Mouse (Mus musculus) kidney, embryonic 16.5 days (tissue): Measurements from ENCODE around the gene Mrps27. TPM values are rescaled to one million over a fixed set of nuclear protein-coding genes. Genes with fewer than 3 reads are reported as not detected.
A peak's percentile ranks its signal among the peaks of the same experiment; 100 is the strongest.

Source experiments
- ATAC-seq: fragments of 200-750 bp; cut with Nextera tagmentation; 2 replicates; pipeline ENCODE4 v1.8.0; 2017; ENCODE audit warnings: moderate TSS enrichment; ENCODE audit not compliant: low FRiP score, low TSS enrichment
- H3K27ac ChIP-seq: fragments of 300-500 bp; sonication (generic); 2 replicates; pipeline ENCODE4 v1.5.1; 2014; ENCODE audit warnings: low read length
- H3K27me3 ChIP-seq: fragments of 300-500 bp; sonication (generic); 2 replicates; pipeline ENCODE4 v1.6.1; 2014; ENCODE audit warnings: low read length, control low read depth, mixed read lengths; ENCODE audit not compliant: insufficient read depth
- H3K36me3 ChIP-seq: fragments of 300-500 bp; sonication (generic); 2 replicates; pipeline ENCODE4 v1.6.1; 2014; ENCODE audit warnings: low read length, control low read depth, mixed read lengths; ENCODE audit not compliant: insufficient read depth
- H3K4me1 ChIP-seq: fragments of 300-500 bp; sonication (generic); 2 replicates; pipeline ENCODE4 v1.6.1; 2014; ENCODE audit warnings: low read length, control low read depth, mixed read lengths; ENCODE audit not compliant: insufficient read depth
- H3K4me2 ChIP-seq: fragments of 300-500 bp; sonication (generic); replicated peaks from 2 replicates; pipeline ENCODE4 v1.6.1; 2014; ENCODE audit warnings: low read depth, low read length
- H3K4me3 ChIP-seq: fragments of 300-500 bp; sonication (generic); 2 replicates; pipeline ENCODE4 v1.5.1; 2014; ENCODE audit warnings: mild to moderate bottlenecking, low read length
- H3K9ac ChIP-seq: fragments of 300-500 bp; sonication (generic); replicated peaks from 2 replicates; pipeline ENCODE4 v1.6.1; 2014; ENCODE audit warnings: low read length
- H3K9me3 ChIP-seq: fragments of 300-500 bp; sonication (generic); 2 replicates; pipeline ENCODE4 v1.6.1; 2016; ENCODE audit warnings: low read length, control low read depth
- WGBS: fragments of 180-500 bp; shearing (Covaris S2); extraction: QIAGEN DNeasy Blood & Tissue Kit; methylation state at CpG from one replicate; pipeline ENCODE4 v1.1.7; 2014; 5-methylcytosine and 5-hydroxymethylcytosine counted together
- polyA plus RNA-seq: library from polyadenylated mRNA; unstranded; fragments of >200 nt; fragmentation: Nextera tagmentation; extraction: Ambion mirVana; gene quantifications from 2 replicates; pipeline ENCODE4 v1.2.1, GENCODE M21; 2015

The Mrps27 gene
- polyA plus RNA-seq, 1 experiment from 2014 or later = 80.6 TPM

DNA sequence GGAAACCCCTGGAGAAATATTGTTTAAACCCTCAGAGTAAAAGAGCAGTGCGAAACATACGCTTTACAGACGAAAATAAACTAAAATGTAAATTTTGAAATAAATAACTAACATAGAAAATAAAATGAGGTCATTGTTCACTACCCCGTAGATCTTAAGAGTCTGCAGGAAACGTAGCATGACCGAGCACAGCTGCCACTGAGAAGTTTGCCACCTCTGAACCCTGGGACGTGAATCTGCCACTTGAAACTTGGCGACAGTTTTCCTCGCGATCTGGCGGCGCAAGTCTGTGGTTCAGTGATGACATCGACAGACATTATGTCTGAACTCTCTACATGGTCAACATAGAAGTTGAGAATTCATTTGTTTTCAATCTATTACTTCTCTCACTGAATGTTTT lies 79.0 kb downstream of the Mrps27 start:
- ATAC-seq = no peak; the same call in 1 of the 2 replicates
- Histone ChIP-seq H3K4me2 (no peak overlapping the region), H3K4me3 (no peak overlapping the region), H3K4me1 (peaks cover 6% of the 10 kb centered on the region; the same call in 1 of the 2 replicates), H3K36me3 (peaks cover 9% of the 10 kb centered on the region; the same call in 1 of the 2 replicates), H3K27ac (no peak overlapping the region), H3K9me3 (no peaks in the 10 kb centered on the region), H3K9ac (no peak overlapping the region), H3K27me3 (no peaks in the 10 kb centered on the region)
- whole genome bisulfite sequencing = 34% methylated on average over 13 of the region's 13 CpGs

DNA sequence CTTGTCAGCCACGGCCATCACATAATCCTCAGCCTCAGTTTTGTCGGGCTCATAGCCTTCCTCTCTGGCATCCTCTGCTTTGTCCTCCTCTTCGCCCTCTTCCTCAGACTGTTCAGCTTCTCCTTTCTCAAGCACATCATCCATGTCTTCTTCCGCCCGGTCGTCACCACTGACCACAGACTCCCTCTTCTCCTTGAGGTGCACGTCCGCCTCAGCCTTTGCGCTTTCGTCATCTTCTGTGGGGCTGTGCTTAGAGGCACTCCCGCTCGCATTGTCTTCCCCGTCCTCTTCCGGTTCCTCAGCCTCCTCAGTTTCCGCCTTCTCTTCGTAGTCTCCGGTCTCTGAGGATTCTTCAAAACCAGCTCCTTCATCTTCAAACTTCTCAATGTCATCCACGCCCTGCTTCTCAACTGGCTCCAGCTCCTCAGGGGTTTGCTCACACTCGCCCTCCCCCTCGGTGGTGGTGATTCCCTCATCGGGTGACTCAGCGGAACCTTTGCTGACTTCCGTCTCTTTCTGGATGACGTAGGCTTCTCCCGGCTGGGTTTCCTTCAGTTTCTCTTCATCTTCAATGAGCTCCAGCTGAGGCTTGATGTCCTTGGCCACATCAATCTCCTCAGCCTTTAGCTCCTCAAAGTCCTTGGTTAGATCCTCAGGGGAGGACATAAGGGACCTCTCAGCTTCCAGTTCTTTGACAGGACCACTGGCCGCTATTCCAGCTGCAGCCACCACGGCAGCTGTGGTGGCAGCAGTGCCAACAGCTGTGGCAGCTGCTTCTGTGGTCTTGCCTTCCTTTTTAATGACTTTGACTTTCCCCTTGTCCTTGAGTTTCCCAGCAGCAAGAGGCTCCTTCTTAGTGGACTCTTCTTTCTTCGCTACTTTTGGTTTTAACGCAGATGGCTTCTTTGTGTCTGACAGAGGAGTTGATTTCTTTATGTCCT lies 88.8 kb downstream of the Mrps27 start:
- WGBS = 94% methylated on average over 29 of the region's 29 CpGs
- H3K27me3 ChIP-seq = no peaks in the 10 kb centered on the region
- H3K4me1 ChIP-seq = no peaks in the 10 kb centered on the region
- H3K36me3 ChIP-seq = peaks cover 23% of the 10 kb centered on the region
- H3K4me3 ChIP-seq = no peak overlapping the region
- no peak overlapping the region for H3K4me2 ChIP-seq
- no peak for ATAC-seq
- no peak overlapping the region for H3K27ac ChIP-seq
- H3K9ac ChIP-seq = no peak overlapping the region
- no peaks in the 10 kb centered on the region for H3K9me3 ChIP-seq

- no peaks in the 10 kb centered on the region for H3K9me3 ChIP-seq
- H3K27ac ChIP-seq = no peak overlapping the region
- H3K36me3 ChIP-seq = peaks cover 19% of the 10 kb centered on the region
- H3K4me3 ChIP-seq = no peak overlapping the region
- 93% methylated on average over 9 of the region's 9 CpGs for whole genome bisulfite sequencing
- H3K4me2 ChIP-seq = no peak overlapping the region
- H3K27me3 ChIP-seq = no peaks in the 10 kb centered on the region
- ATAC-seq = no peak
- no peak overlapping the region for H3K9ac ChIP-seq
- H3K4me1 ChIP-seq = no peaks in the 10 kb centered on the region
Measured at GRCm38 (mm10) chr13:99434494-99434893, 89.9 kb downstream of the Mrps27 start.

DNA sequence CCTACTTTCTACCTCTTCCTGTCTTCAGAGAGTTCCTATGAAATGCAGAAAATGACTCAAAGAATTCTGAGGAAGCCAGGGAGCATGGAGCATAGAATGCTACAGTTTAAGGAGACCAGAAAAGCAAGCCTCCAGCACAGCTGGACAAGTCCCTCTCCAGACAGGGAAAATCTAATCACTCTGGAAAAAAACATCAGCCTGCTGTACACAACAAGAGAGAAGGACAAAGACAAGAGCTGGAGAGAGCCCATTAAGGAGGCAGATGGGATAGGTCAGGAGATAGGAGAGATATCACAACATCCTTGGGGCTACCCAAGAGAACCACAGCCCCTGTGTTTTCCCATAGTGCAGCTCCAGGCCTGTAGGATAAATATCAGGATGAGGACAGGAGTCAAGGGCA lies 92.5 kb downstream of the Mrps27 start:
- Histone ChIP-seq H3K4me3 (no peak overlapping the region), H3K4me2 (no peak overlapping the region), H3K27ac (no peak overlapping the region), H3K9ac (no peak overlapping the region), H3K4me1 (no peaks in the 10 kb centered on the region; the same call in 1 of the 2 replicates), H3K36me3 (peaks cover 12% of the 10 kb centered on the region; the same call in 1 of the 2 replicates), H3K9me3 (no peaks in the 10 kb centered on the region), H3K27me3 (no peaks in the 10 kb centered on the region)
- ATAC-seq = no peak

DNA sequence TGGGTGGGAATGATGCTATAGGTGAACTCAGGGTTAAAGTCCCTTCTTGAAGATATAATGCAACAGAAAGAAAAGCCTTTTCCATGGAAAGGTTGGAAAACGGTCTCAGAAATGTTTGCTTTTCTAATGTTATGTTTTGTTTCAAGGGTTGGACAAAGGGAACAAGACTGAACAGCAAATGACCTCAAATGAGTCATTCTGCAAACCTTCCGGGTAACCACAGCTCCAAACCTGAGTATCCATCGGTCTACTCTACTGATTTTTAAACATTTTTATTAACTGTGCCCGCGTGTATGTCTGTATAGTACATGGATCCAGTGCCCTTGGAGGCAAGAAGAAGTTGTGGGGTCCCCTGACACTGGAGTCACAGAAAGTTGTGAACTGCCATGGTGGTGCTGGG lies 94.8 kb downstream of the Mrps27 start:
- H3K36me3 ChIP-seq = peaks cover 12% of the 10 kb centered on the region; the same call in 1 of the 2 replicates
- no peak overlapping the region for H3K4me3 ChIP-seq
- H3K4me1 ChIP-seq = peaks cover 3% of the 10 kb centered on the region
- no peak for ATAC-seq
- no peak overlapping the region for H3K9ac ChIP-seq
- H3K27me3 ChIP-seq = no peaks in the 10 kb centered on the region
- no peaks in the 10 kb centered on the region for H3K9me3 ChIP-seq
- no peak overlapping the region for H3K4me2 ChIP-seq
- WGBS = 91% methylated on average over 5 of the region's 5 CpGs
- H3K27ac ChIP-seq = no peak overlapping the region

DNA sequence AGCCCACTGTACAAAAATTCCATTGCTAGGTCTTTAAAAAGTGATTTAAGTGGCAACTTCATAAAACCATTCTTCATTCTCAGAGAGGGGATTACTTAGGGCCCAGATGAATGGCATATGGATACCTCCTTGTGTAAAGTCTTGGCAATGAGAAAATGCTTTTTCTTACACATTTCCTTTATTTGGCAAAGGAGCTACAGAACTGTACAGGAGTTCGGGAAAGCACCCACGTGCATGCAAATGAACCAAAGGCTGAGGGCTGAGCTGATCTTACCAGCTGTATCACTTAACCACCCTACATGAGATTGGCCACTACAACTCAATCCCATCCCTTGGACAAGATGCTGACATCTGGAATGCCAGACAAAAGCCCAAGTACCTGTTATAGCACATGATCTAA lies 95.6 kb downstream of the Mrps27 start:
- Histone ChIP-seq H3K9ac (no peak overlapping the region), H3K9me3 (no peaks in the 10 kb centered on the region), H3K4me3 (no peak overlapping the region), H3K4me1 (peaks cover 11% of the 10 kb centered on the region), H3K36me3 (0 out of 2 replicates have a peak, but pooled peaks cover 5% of the 10 kb centered on the region), H3K4me2 (no peak overlapping the region), H3K27ac (no peak overlapping the region), H3K27me3 (no peaks in the 10 kb centered on the region)
- no peak for ATAC-seq
- WGBS = 95% methylated on average over 2 of the region's 2 CpGs

DNA sequence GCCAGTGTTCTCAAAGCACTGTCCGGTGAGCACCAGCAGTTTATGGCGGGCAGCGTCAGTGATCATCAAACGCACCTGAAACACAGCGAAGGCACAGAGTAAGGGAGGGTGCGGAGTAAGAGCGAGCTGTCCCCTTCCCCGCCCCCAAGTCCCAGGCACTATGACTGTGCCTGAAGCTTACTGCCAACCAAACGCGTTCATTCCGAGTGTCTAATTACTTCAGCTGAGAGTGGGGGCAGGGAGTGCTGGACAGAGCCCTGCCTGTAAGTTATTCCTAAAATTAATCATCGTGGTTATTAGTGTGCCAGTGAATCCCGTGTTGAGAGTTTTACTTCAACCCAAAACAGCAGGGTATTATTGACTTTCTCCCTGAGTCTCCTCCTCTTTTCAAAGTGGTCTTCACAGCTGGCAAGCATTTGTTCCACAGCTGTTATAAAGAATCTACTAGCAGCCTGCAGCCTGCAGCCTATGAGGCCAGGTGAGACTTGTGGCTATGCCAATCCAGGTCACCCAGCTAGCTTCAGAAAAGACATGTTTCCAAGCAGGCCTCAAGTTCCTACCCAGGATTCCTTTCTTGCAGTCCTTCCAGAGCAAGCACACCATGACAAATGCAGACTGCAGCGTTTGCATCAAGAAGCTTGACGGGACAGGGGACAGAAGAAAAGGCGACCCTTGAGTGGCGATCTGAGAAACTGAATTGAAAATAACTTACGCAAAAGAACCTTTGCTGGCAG lies 97.3 kb downstream of the Mrps27 start:
- H3K9me3 ChIP-seq = no peaks in the 10 kb centered on the region
- ATAC-seq = peak; percentile 37; the same call in 1 of the 2 replicates
- 0 out of 2 replicates have a peak, but pooled peaks cover 5% of the 10 kb centered on the region for H3K36me3 ChIP-seq
- no peaks in the 10 kb centered on the region for H3K27me3 ChIP-seq
- peaks cover 11% of the 10 kb centered on the region for H3K4me1 ChIP-seq
- H3K4me2 ChIP-seq = no peak overlapping the region
- no peak overlapping the region for H3K4me3 ChIP-seq
- no peak overlapping the region for H3K27ac ChIP-seq
- no peak overlapping the region for H3K9ac ChIP-seq
- 57% methylated on average over 18 of the region's 18 CpGs for WGBS

GRCm38 (mm10) chr13:99442434-99443249 lies 98.1 kb downstream of the Mrps27 start:
- H3K9ac ChIP-seq = no peak overlapping the region
- no peak for ATAC-seq
- 82% methylated on average over 12 of the region's 12 CpGs for WGBS

GRCm38 (mm10) chr13:99443484-99444175 lies 99.0 kb downstream of the Mrps27 start:
- WGBS = 81% methylated on average over 7 of the region's 7 CpGs
- no peak overlapping the region for H3K27ac ChIP-seq
- no peak overlapping the region for H3K4me2 ChIP-seq
- 0 out of 2 replicates have a peak, but pooled peaks cover 5% of the 10 kb centered on the region for H3K36me3 ChIP-seq
- no peak for ATAC-seq
- no peak overlapping the region for H3K4me3 ChIP-seq
- H3K9me3 ChIP-seq = no peaks in the 10 kb centered on the region
- H3K9ac ChIP-seq = no peak overlapping the region
- peaks cover 11% of the 10 kb centered on the region for H3K4me1 ChIP-seq
- no peaks in the 10 kb centered on the region for H3K27me3 ChIP-seq

More at GRCm38 (mm10) chr13:99442434-99443249, 98.1 kb downstream of the Mrps27 start:
- no peaks in the 10 kb centered on the region for H3K27me3 ChIP-seq
- 0 out of 2 replicates have a peak, but pooled peaks cover 5% of the 10 kb centered on the region for H3K36me3 ChIP-seq
- no peak overlapping the region for H3K4me2 ChIP-seq
- no peak overlapping the region for H3K27ac ChIP-seq
- peaks cover 11% of the 10 kb centered on the region for H3K4me1 ChIP-seq
- H3K4me3 ChIP-seq = no peak overlapping the region
- H3K9me3 ChIP-seq = no peaks in the 10 kb centered on the region
